ENCODE assay signal across 8 mouse cellular contexts in genomic region chr4:109984011-109984411, GRCm38 (mm10). TPM values are rescaled to one million over a fixed set of nuclear protein-coding genes. Genes with fewer than 3 reads are reported as not detected.
DNase-seq lines count a peak whose midpoint lies in the region; ATAC-seq and TF ChIP-seq lines count a peak whose summit lies in the region.
"Had no signal": no experiment of that assay in that cellular context is flagged by ENCODE, and none has a peak within 500 bp of the region (broad histone marks: within the 10 kb centered on the region; RNA-seq: fewer than 3 reads in every experiment).

No protein-coding gene starts in this region.

- peaks cover 38% of the 10 kb centered on the region for H3K4me1 ChIP-seq in forebrain, embryonic 16.5 days (replicated peaks; ENCODE audit: control insufficient read depth, insufficient read depth, low read length)
- H3K4me1 ChIP-seq in midbrain, embryonic 13.5 days (replicated peaks) = peaks cover 26% of the 10 kb centered on the region

- no peak for DNase-seq in layer of hippocampus, adult 2 months (ENCODE audit: low spot score in 2 of 2)
- DNase-seq in layer of hippocampus, adult 8-10 months (ENCODE audit: low spot score in 2 of 2) = no peak
- DNase-seq in embryo, embryonic 9.5 days (ENCODE audit: extremely low spot score) = peak; percentile 46
- DNase-seq in frontal cortex, postnatal 14 days (ENCODE audit: low spot score in 2 of 2) = no peak

- H3K36me3 ChIP-seq in forebrain, embryonic 16.5 days (ENCODE audit: control insufficient read depth, insufficient read depth) = no peaks in the 10 kb centered on the region
- H3K36me3 ChIP-seq in midbrain, embryonic 13.5 days = no peaks in the 10 kb centered on the region

- ATAC-seq in forebrain, embryonic 16.5 days = peak; percentile 13; the same call in 1 of the 2 replicates
- no peak for ATAC-seq in midbrain, embryonic 13.5 days
- no peak for ATAC-seq in erythroblast, adult 5-6 weeks (replicated peaks; ENCODE audit: low FRiP score, poor library complexity, severe bottlenecking)

- peak overlapping the region; percentile 63 for H3K4me2 ChIP-seq in forebrain, embryonic 16.5 days (ENCODE audit: low read length)
- peak overlapping the region; percentile 40 for H3K4me2 ChIP-seq in midbrain, embryonic 13.5 days (replicated peaks)

- H3K9me3 ChIP-seq in forebrain, embryonic 16.5 days (ENCODE audit: control insufficient read depth, low read length) = no peaks in the 10 kb centered on the region
- no peaks in the 10 kb centered on the region for H3K9me3 ChIP-seq in midbrain, embryonic 13.5 days

- under 1% methylated on average over 24 of the region's 24 CpGs for WGBS in forebrain, embryonic 16.5 days
- 1% methylated on average over 24 of the region's 24 CpGs for WGBS in midbrain, embryonic 13.5 days

- H3K27ac ChIP-seq in layer of hippocampus, adult 2 months = peak overlapping the region; percentile 69; the same call in 1 of the 2 replicates
- H3K27ac ChIP-seq in forebrain, embryonic 16.5 days (ENCODE audit: low read length) = peak overlapping the region; percentile 65
- peak overlapping the region; percentile 74 for H3K27ac ChIP-seq in midbrain, embryonic 13.5 days
- H3K27ac ChIP-seq: liver, embryonic 14.5 days had no signal

- peaks cover 38% of the 10 kb centered on the region for H3K27me3 ChIP-seq in forebrain, embryonic 16.5 days (replicated peaks; ENCODE audit: control insufficient read depth, insufficient read depth, low read length)
- peaks cover 99% of the 10 kb centered on the region for H3K27me3 ChIP-seq in midbrain, embryonic 13.5 days

- peak overlapping the region; percentile 36; the same call in 1 of the 2 replicates for H3K4me3 ChIP-seq in layer of hippocampus, adult 2 months
- H3K4me3 ChIP-seq in forebrain, embryonic 16.5 days (replicated peaks; ENCODE audit: low read length) = peak overlapping the region; percentile 23
- peak overlapping the region; percentile 26 for H3K4me3 ChIP-seq in midbrain, embryonic 13.5 days (replicated peaks)

- TF ChIP-seq CTCF in layer of hippocampus, adult 2 months (conservative IDR thresholded peaks at IDR 0.05) = no peak

- H3K9ac ChIP-seq in forebrain, embryonic 16.5 days (replicated peaks; ENCODE audit: low read depth, low read length) = peak overlapping the region; percentile 44
- peak overlapping the region; percentile 59 for H3K9ac ChIP-seq in midbrain, embryonic 13.5 days (replicated peaks)
- H3K9ac ChIP-seq: liver, embryonic 14.5 days had no signal

RNA-seq across cellular contexts. Expression of gene Dmrta2, which starts 6.2 kb away (rescaled TPM):
- 1 to 10 TPM; 3.5 to 4.4 TPM for total RNA-seq in layer of hippocampus, adult 2 months (2021)
- 1 to 10 TPM; 1.7 to 3.4 (median 2.2) TPM for total RNA-seq in layer of hippocampus, adult 8-10 months (2022)
- 2.3 and 2.4 TPM in 2 replicates for polyA plus RNA-seq in forebrain, embryonic 16.5 days (2015; fragmentation: Nextera tagmentation; extraction: Ambion mirVana)
- 1.2 and 2.0 TPM in 2 replicates for polyA plus RNA-seq in midbrain, embryonic 13.5 days (2015; fragmentation: Nextera tagmentation; extraction: Ambion mirVana)
- total RNA-seq in erythroblast, adult 5-6 weeks (2015; ENCODE audit: low replicate concordance) = not detected in 2 replicates
- 0.51 TPM in 1 of 2 replicates, not detected in the other for total RNA-seq in erythroblast, adult 5-6 weeks (2017; ENCODE audit: low replicate concordance)
